Mouse (Mus musculus): ENCODE measurements around the gene Steap4.
"Not testable (repeated sequence)": the region's sequence is repeated elsewhere in the genome, so short reads cannot be mapped to it uniquely, and the experiment has no call there.

Gene Steap4

DNA sequence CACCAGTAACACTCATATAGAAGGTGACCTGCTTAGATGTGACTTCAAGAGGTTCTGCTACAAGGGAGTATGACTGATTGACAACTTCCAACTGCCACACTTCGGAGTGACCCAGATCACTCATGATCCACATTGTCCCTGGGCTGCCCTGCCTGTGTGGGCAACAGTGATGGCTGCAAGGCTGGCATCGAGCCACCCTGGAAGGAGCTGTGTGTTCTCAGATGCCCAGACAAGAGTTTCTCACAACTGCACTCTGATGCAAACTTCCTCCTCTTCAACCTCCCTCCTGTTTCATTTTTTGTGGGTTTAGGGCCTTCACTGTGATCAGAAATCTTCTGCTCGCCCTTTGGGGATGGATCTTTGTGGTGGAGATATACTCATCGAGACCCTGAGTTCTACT lies 28.2 kb downstream of the Steap4 start:
- no peak for DNase-seq (ENCODE audit: low read depth, low spot score)

DNA sequence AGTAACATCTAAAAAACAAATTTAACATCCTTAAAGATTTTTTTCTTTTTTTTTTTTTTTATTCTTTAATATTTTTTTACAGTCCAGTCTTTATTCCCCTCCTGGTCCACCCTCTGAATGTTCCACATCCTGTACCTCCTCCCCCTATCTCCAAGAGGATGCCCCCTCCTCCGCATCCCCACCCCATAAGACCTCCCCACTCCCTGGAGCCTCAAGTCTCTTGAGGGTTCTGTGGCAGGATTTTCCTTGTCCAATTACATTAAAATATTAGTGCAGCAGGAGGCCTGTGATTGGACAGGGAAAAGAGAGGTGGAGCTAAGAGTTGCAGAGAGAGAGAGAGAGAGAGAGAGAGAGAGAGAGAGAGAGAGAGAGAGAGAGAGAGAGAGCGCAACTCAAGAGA lies 31.4 kb downstream of the Steap4 start:
- DNase-seq (ENCODE audit: low read depth, low spot score): not testable (repeated sequence)

DNA sequence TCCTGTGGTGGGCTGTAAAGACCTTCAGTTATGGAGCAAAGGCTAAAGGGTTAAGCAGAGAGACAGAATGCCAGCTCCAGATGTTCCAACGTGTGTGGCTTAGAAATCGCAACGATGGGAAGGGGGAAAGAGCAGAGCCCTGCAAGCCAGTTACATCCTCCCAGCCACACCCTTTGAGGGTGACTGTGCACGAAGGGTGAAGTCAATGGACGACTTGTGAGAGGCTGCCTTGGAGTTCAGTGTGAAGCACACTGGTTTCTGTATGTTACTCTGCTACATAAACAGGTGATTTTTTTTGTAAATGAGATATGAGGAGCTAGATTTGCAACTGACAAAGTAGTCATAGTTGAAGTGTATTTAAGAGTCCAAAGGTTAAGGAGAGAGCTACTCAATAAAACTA lies 33.5 kb downstream of the Steap4 start:
- DNase-seq (ENCODE audit: low read depth, low spot score): no peak

DNA sequence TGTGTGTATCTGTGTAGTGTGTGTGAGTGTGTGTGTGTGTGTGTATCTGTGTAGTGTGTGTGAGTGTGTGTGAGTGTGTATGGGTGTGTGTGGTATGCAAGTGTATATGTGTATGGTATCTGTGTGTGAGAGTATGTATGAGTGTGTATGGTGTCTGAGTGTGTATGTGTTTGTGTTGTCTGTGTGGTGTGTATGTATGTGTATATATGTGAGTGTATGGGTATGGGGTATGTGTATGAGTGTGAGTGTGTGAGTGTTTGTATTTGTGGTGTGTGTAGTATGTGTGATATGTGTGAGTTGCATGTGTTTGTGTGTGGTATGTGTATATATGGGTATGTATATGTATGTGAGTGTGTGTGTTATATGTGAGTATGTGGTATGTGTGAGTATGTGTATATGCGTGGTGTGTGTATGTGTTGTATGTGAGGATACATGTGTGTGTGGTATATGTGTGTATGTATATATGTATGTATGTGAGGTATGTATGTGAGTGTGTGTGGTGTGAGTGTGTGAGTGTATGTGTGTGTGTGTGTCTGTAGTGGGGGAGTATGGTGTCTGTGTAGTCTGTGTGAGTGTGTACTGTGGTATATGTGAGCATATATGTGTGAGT lies 35.1 kb downstream of the Steap4 start:
- no peak for DNase-seq (ENCODE audit: low read depth, low spot score)

DNA sequence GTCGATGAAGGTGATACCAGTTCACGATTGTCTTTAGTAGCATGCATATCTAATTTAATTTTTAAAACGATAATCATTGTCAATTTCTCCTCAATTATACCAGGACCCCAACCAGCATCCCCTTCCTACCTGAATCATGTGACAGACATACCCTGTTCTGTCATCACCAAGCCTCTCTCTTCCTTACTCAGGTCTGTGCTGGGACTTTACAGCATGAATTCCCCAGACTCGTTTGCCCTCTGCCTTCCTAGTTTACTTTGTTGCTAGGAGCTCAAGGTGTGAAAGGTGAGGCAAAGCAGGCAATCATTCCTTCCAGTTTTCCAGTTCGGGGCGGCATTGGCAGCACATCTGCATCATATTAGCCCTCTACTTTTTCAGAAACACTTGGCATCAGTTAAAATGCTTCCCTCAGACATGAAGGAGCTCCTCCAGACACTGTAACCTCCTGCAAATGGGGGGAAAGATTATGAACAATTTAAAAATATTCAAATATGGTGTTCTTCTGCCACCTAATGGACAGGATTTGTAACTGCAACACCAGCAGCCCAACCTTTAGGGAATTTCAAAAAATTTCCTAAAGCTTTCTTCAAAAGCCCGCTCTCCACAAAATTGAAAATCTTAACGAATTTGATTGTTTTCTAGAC lies 36.3 kb downstream of the Steap4 start:
- DNase-seq (ENCODE audit: low read depth, low spot score): peak; percentile 8

DNA sequence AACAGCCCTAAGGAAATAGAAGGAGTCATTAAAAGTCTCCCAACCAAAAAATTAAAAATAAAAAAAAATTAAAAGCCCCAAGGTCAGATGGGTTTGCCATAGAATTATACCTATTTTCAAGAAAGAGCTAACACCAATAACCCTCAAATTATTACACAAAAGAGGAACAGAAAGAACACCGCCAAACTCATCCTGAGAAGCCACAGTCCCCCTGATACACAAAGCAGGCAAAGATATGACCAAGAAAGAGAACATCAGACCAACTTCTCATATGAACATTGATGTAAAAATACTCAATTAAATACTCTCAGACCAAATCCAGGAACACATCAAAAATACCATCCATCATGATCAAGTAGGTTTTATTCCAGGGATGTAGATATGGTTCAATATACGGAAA lies 36.8 kb downstream of the Steap4 start:
- DNase-seq (ENCODE audit: low read depth, low spot score): no peak

DNA sequence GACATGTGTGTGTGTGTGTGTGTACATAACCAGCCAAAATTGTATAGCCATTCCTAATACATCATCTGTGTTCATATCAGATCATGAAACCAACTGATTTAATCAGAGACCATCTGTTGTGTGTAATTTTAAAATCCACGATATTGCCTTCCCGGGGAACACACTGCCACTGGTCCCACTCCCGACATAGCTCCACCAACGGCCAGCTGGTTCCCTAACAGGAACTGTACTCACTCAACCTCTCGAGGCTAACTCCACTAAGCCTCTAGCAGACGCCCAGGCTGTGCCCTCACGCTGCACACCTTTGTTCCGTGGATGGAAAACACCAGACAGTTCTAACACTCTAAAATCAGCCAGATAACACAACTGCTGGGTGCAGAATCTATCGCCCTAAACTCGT lies 40.2 kb downstream of the Steap4 start:
- no peak for DNase-seq (ENCODE audit: low read depth, low spot score)

DNA sequence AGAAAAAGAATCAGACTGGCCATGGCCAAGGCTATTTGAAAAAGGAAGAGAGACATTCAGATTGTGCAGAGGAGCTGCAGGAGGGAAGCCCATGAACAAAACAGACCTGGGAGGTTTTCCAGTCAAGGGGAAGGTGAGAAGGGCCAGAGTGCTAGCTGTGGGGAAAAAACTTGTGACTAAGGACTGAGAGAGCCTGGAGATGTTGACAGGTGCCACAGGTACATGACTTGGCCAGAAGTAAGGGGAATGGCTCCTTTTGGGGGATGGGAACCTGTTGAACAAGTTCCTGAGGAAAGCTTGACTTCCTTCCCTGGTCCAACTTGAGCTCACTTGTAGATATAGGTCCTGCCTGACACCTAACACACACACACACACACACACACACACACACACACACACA lies 42.6 kb downstream of the Steap4 start:
- DNase-seq (ENCODE audit: low read depth, low spot score): no peak

DNA sequence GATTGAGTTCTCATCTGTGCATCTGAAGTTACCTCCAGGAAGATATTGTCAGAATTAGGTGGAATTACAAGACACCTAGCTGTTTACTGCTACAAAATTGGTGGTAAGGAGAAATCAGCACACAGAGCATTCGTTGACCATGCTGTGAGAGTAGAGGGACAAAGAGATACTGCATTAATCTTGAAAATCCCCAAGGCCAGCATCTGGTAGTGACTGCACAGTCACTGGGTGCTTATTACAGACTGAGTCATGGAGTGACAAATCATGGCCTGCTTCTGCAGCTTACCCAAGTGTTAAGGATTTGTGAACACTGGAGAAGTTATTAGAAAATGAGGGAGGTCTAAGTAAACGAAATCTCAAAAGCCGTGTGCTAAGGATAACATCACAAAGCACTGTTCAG lies 53.0 kb downstream of the Steap4 start:
- DNase-seq (ENCODE audit: low read depth, low spot score): no peak

Measured in retina, adult 2 months (tissue).